Mouse (Mus musculus) liver, postnatal 0 days (tissue): ENCODE data around the gene Mrpl22. TPM values are rescaled to one million over a fixed set of nuclear protein-coding genes. Genes with fewer than 3 reads are reported as not detected.
"Not testable (repeated sequence)": the region's sequence is repeated elsewhere in the genome, so short reads cannot be mapped to it uniquely, and the experiment has no call there.

ENCODE experiments used
- ATAC-seq: fragments of 200-750 bp; cut with Nextera tagmentation; 2 replicates; pipeline ENCODE4 v1.8.0; 2017; ENCODE audit warnings: mild to moderate bottlenecking, moderate library complexity
- DNase-seq: peaks from one replicate; pipeline ENCODE4 v3.0.0-alpha.2; 2016
- H3K27ac ChIP-seq: fragments of 300-500 bp; sonication (generic); 2 replicates; pipeline ENCODE4 v1.5.1; 2014; ENCODE audit warnings: antibody characterized with exemption, moderate library complexity, mild to moderate bottlenecking, low read depth
- H3K27me3 ChIP-seq: fragments of 300-500 bp; sonication (generic); 2 replicates; pipeline ENCODE4 v1.6.1; 2014; ENCODE audit warnings: low read length, control low read depth, mixed read lengths; ENCODE audit not compliant: insufficient read depth
- H3K36me3 ChIP-seq: fragments of 300-500 bp; sonication (generic); replicated peaks from 2 replicates; pipeline ENCODE4 v1.6.1; 2014; ENCODE audit warnings: mild to moderate bottlenecking, control low read depth, low read length, moderate library complexity, mixed read lengths; ENCODE audit not compliant: insufficient read depth
- H3K4me1 ChIP-seq: fragments of 300-500 bp; sonication (generic); 2 replicates; pipeline ENCODE4 v1.6.1; 2014; ENCODE audit warnings: antibody characterized with exemption, mild to moderate bottlenecking, control low read depth; ENCODE audit not compliant: insufficient read depth
- H3K4me2 ChIP-seq: fragments of 300-500 bp; sonication (generic); 2 replicates; pipeline ENCODE4 v1.6.1; 2014; ENCODE audit warnings: low read depth, mild to moderate bottlenecking, low read length, moderate library complexity, mixed read lengths
- H3K4me3 ChIP-seq: fragments of 300-500 bp; sonication (generic); 2 replicates; pipeline ENCODE4 v1.5.1; 2014; ENCODE audit warnings: low read depth, low read length
- H3K9ac ChIP-seq: fragments of 300-500 bp; sonication (generic); replicated peaks from 2 replicates; pipeline ENCODE4 v1.6.1; 2014; ENCODE audit warnings: mild to moderate bottlenecking, moderate library complexity
- H3K9me3 ChIP-seq: fragments of 300-500 bp; sonication (generic); 2 replicates; pipeline ENCODE4 v1.6.1; 2016; ENCODE audit warnings: mild to moderate bottlenecking, control low read depth, low read length, mixed read lengths
- CTCF ChIP-seq: sonication (generic); IDR thresholded peaks from 2 replicates; pipeline ENCODE4 v1.5.1; 2016; ENCODE audit warnings: antibody characterized with exemption, low read depth
- EP300 ChIP-seq: IDR thresholded peaks from 2 replicates; pipeline ENCODE4 v1.6.1; 2016; ENCODE audit warnings: antibody characterized with exemption, low read depth, mild to moderate bottlenecking
- WGBS: fragments of 180-500 bp; shearing (Covaris S2); extraction: QIAGEN DNeasy Blood & Tissue Kit; methylation state at CpG from one replicate; pipeline ENCODE4 v1.1.7; 2014; ENCODE audit not compliant: insufficient replicate concordance; 5-methylcytosine and 5-hydroxymethylcytosine counted together
- polyA plus RNA-seq: library from polyadenylated mRNA; unstranded; fragments of >200 nt; fragmentation: Nextera tagmentation; extraction: Ambion mirVana; gene quantifications from 2 replicates; pipeline ENCODE4 v1.2.1, GENCODE M21; 2015

Gene Mrpl22
- polyA plus RNA-seq, 1 experiment from 2014 or later, result 87.9 TPM

- peak overlapping the region; percentile 66 for H3K27ac ChIP-seq
- H3K9me3 ChIP-seq, result no peaks in the 10 kb centered on the region
- ATAC-seq (peak; percentile 78), DNase-seq (no peak)
- no peak for TF ChIP-seq EP300
- TF ChIP-seq CTCF, result no peak
- H3K4me3 ChIP-seq, result no peak overlapping the region
- H3K27me3 ChIP-seq, result no peaks in the 10 kb centered on the region
- no peak overlapping the region for H3K4me2 ChIP-seq
- no peaks in the 10 kb centered on the region; the same call in 1 of the 2 replicates for H3K36me3 ChIP-seq
- no peak overlapping the region for H3K9ac ChIP-seq
- peaks cover 18% of the 10 kb centered on the region for H3K4me1 ChIP-seq
Measured at GRCm38 (mm10) chr11:58226425-58226824, 55.0 kb downstream of the Mrpl22 start.

GRCm38 (mm10) chr11:58228021-58228420 is 56.6 kb downstream of the Mrpl22 start:
- H3K9ac ChIP-seq, H3K27ac ChIP-seq, H3K4me3 ChIP-seq, H3K36me3 ChIP-seq, ATAC-seq, DNase-seq, H3K27me3 ChIP-seq, H3K9me3 ChIP-seq, H3K4me2 ChIP-seq: not testable (repeated sequence)
- WGBS, result 81% methylated on average over 1 of the region's 2 CpGs
- peaks cover 17% of the 10 kb centered on the region for H3K4me1 ChIP-seq

Other genes with a start within 250 kb of the Mrpl22 start
- gene Larp1, start 162.6 kb upstream of the Mrpl22 start, polyA plus RNA-seq, result 10.8 and 11.0 TPM in 2 replicates
- not detected in 2 replicates for gene Gm12248, start 78.5 kb upstream of the Mrpl22 start, polyA plus RNA-seq
- gene Cnot8, start 67.5 kb upstream of the Mrpl22 start, polyA plus RNA-seq, result 24.3 and 26.2 TPM in 2 replicates
- 4.2 and 5.3 TPM in 2 replicates for gene Gemin5, start 3.1 kb upstream of the Mrpl22 start, polyA plus RNA-seq
- gene Igtp, start 27.9 kb downstream of the Mrpl22 start, polyA plus RNA-seq, result 42.4 and 43.7 TPM in 2 replicates
- gene Irgm2, start 28.0 kb downstream of the Mrpl22 start, polyA plus RNA-seq, result 17.2 and 18.2 TPM in 2 replicates
- 4.9 and 7.0 TPM in 2 replicates for gene 4930438A08Rik, start 103.1 kb downstream of the Mrpl22 start, polyA plus RNA-seq
- gene Zfp692, start 135.4 kb downstream of the Mrpl22 start, polyA plus RNA-seq, result 3.3 and 4.0 TPM in 2 replicates
- 44.4 and 46.2 TPM in 2 replicates for gene Zfp672, start 158.7 kb downstream of the Mrpl22 start, polyA plus RNA-seq
- 10.5 and 11.0 TPM in 2 replicates for gene Sh3bp5l, start 159.1 kb downstream of the Mrpl22 start, polyA plus RNA-seq
- gene Lypd8, start 207.4 kb downstream of the Mrpl22 start, polyA plus RNA-seq, result not detected in 2 replicates
- gene 1810065E05Rik, start 249.4 kb downstream of the Mrpl22 start, polyA plus RNA-seq, result not detected in 2 replicates